Mouse (Mus musculus): Measurements from ENCODE around the gene Mrpl22.

DNA sequence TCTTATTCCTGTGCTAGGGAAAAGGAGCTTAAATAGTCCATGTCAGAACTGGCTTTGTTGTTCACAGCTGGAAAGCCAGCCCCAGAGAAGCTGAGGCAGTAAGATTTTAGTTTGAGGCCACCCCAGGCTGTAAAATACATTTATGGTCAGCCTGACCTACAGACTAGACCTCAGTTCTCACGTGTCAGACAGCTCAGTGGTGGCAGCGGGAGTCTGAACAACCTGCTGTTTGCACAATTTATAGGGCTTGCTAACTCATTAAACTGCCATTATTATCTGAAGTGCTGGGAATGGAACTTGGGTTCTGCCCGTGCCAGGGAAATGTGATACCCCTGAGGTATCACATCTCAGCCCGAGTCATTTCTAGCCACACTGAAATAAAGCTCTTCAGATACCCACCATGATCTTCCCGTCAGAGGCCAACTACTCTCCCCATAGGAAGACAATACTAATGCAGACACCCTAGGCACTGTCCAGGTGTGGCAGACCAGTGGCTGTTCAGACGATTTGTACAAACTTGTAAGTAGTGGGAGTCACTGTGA lies 42.1 kb upstream of the Mrpl22 start:
- TF ChIP-seq FLI1 (IDR thresholded peaks at IDR 0.05; ENCODE audit: low read length) (no peak), GATA1 (IDR thresholded peaks at IDR 0.05; ENCODE audit: borderline replicate concordance, low read length) (no peak)
